Mouse (Mus musculus): ENCODE results near the gene Vps54. TPM values are rescaled to one million over a fixed set of nuclear protein-coding genes. Genes with fewer than 3 reads are reported as not detected.
A peak's percentile ranks its signal among the peaks of the same experiment; 100 is the strongest.

Vps54 gene
- total and polyA plus RNA-seq, 3 experiments, result 20.4 to 37.5 (median 22.9) TPM

DNA sequence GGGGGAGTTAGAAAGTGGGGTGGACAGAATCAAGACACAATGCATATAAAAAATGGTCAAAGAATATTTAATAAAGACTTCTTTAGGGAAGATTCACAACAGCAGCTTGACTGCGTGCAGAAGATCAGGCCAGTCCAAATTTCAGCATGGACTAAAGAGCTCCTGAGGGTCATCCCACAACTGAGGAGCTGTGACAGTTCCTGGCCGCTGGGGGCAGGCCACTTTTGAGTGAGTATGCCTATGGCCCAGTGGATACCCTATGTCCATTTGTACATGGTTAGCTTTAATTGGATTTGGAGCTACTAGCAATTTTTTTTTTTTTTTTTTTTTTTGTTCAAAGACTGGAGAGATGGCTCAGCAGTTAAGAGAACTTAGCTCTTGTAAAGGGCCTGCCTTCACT, 87.7 kb downstream of the Vps54 start:
- dilution Hi-C loops (cut with MboI; ENCODE audit: extremely low pct_ligation_motif_present, extremely low pct_unique_long_range_greater_than_20kb, low sequenced_read_pairs), result no loop called here
- TF ChIP-seq ZMIZ1 (IDR thresholded peaks at IDR 0.05; ENCODE audit: low read depth, low read length), result no peak
- TF ChIP-seq CTCF (conservative IDR thresholded peaks at IDR 0.05 in 1 of 2, IDR thresholded peaks at IDR 0.05 in 1 of 2; ENCODE audit: low read depth in 2 of 2, low read length in 2 of 2), result peak in 1 of 2 experiments; percentile 55; a peak in 2 of 4 replicates
- TF ChIP-seq RAD21 (IDR thresholded peaks at IDR 0.05; ENCODE audit: low read depth, low read length), result peak; percentile 17

GRCm38 (mm10) chr11:21327486-21327885, 88.4 kb downstream of the Vps54 start:
- dilution Hi-C loops (cut with MboI; ENCODE audit: extremely low pct_ligation_motif_present, extremely low pct_unique_long_range_greater_than_20kb, low sequenced_read_pairs), result no loop called here
- H3K4me1 ChIP-seq (ENCODE audit: control insufficient read depth in 1 of 2, insufficient read depth in 2 of 2), result no peaks in the 10 kb centered on the region; a peak in 1 of 4 replicates
- H3K9me3 ChIP-seq (replicated peaks; ENCODE audit: low read length), result no peaks in the 10 kb centered on the region
- no peak overlapping the region for H3K4me2 ChIP-seq (ENCODE audit: insufficient read depth, low read depth, poor library complexity, severe bottlenecking)
- H3K4me3 ChIP-seq (replicated peaks in 1 of 3; ENCODE audit: low read depth in 2 of 3, low read length in 2 of 3, poor library complexity in 1 of 3), result no peak overlapping the region
- H3K9ac ChIP-seq (ENCODE audit: insufficient read depth, low read depth), result no peak overlapping the region
- H3K79me2 ChIP-seq (replicated peaks; ENCODE audit: control insufficient read depth, extremely low read depth, insufficient read depth, poor library complexity, severe bottlenecking), result no peaks in the 10 kb centered on the region
- H3K27me3 ChIP-seq (replicated peaks), result no peaks in the 10 kb centered on the region
- H3K36me3 ChIP-seq (replicated peaks in 1 of 2; ENCODE audit: control insufficient read depth in 1 of 2, insufficient read depth in 1 of 2, low read length in 1 of 2), result peaks cover 28 to 66% of the 10 kb centered on the region in 2 experiments
- H3K27ac ChIP-seq (ENCODE audit: insufficient read depth, low read depth), result no peak overlapping the region
- in situ Hi-C loops (cut with MboI; ENCODE audit: low pct_ligation_motif_present, low pct_unique_long_range_greater_than_20kb, low sequenced_read_pairs), result no loop called here
- TF ChIP-seq EP300 (IDR thresholded peaks at IDR 0.05; ENCODE audit: low read length) (no peak), TBP (conservative IDR thresholded peaks at IDR 0.05; ENCODE audit: low read depth, low read length) (no peak), MEF2A (IDR thresholded peaks at IDR 0.05; ENCODE audit: borderline replicate concordance, low read depth, low read length) (no peak)
- no peak for DNase-seq (ENCODE audit: extremely low read depth)

More for the DNA sequence above, 87.7 kb downstream of the Vps54 start:
- Histone ChIP-seq H3K9ac (ENCODE audit: insufficient read depth, low read depth) (no peak overlapping the region), H3K27me3 (replicated peaks) (no peaks in the 10 kb centered on the region), H3K4me1 (ENCODE audit: control insufficient read depth in 1 of 2, insufficient read depth in 2 of 2) (no peaks in the 10 kb centered on the region), H3K4me2 (ENCODE audit: insufficient read depth, low read depth, poor library complexity, severe bottlenecking) (no peak overlapping the region), H3K9me3 (replicated peaks; ENCODE audit: low read length) (no peaks in the 10 kb centered on the region), H3K27ac (ENCODE audit: insufficient read depth, low read depth) (no peak overlapping the region), H3K4me3 (replicated peaks in 1 of 3; ENCODE audit: low read depth in 2 of 3, low read length in 2 of 3, poor library complexity in 1 of 3) (no peak overlapping the region), H3K79me2 (replicated peaks; ENCODE audit: control insufficient read depth, extremely low read depth, insufficient read depth, poor library complexity, severe bottlenecking) (no peaks in the 10 kb centered on the region), H3K36me3 (replicated peaks in 1 of 2; ENCODE audit: control insufficient read depth in 1 of 2, insufficient read depth in 1 of 2, low read length in 1 of 2) (peaks cover 33 to 70% of the 10 kb centered on the region in 2 experiments)
- peak; percentile 13 for DNase-seq (ENCODE audit: extremely low read depth)
- in situ Hi-C loops (cut with MboI; ENCODE audit: low pct_ligation_motif_present, low pct_unique_long_range_greater_than_20kb, low sequenced_read_pairs), result no loop called here

GRCm38 (mm10) chr11:21328141-21328540, 89.1 kb downstream of the Vps54 start:
- H3K27ac ChIP-seq (ENCODE audit: insufficient read depth, low read depth), result no peak overlapping the region
- in situ Hi-C loops (cut with MboI; ENCODE audit: low pct_ligation_motif_present, low pct_unique_long_range_greater_than_20kb, low sequenced_read_pairs), result no loop called here
- H3K9ac ChIP-seq (ENCODE audit: insufficient read depth, low read depth), result no peak overlapping the region
- no peaks in the 10 kb centered on the region for H3K9me3 ChIP-seq (replicated peaks; ENCODE audit: low read length)
- dilution Hi-C loops (cut with MboI; ENCODE audit: extremely low pct_ligation_motif_present, extremely low pct_unique_long_range_greater_than_20kb, low sequenced_read_pairs), result no loop called here
- DNase-seq (ENCODE audit: extremely low read depth), result no peak
- no peaks in the 10 kb centered on the region for H3K79me2 ChIP-seq (replicated peaks; ENCODE audit: control insufficient read depth, extremely low read depth, insufficient read depth, poor library complexity, severe bottlenecking)
- peaks cover 27 to 64% of the 10 kb centered on the region in 2 experiments for H3K36me3 ChIP-seq (replicated peaks in 1 of 2; ENCODE audit: control insufficient read depth in 1 of 2, insufficient read depth in 1 of 2, low read length in 1 of 2)
- H3K27me3 ChIP-seq (replicated peaks), result no peaks in the 10 kb centered on the region
- no peak for TF ChIP-seq NRF1 (IDR thresholded peaks at IDR 0.05; ENCODE audit: low read depth, low read length)
- TF ChIP-seq CHD1 (IDR thresholded peaks at IDR 0.05; ENCODE audit: low read depth, low read length), result no peak
- TF ChIP-seq MXI1 (IDR thresholded peaks at IDR 0.05; ENCODE audit: low read depth, low read length), result no peak
- TF ChIP-seq SIN3A (IDR thresholded peaks at IDR 0.05; ENCODE audit: low read length), result no peak
- TF ChIP-seq MYC (IDR thresholded peaks at IDR 0.05; ENCODE audit: low read depth, low read length), result no peak
- no peak for TF ChIP-seq POLR2A (IDR thresholded peaks at IDR 0.05; ENCODE audit: low read depth, low read length)
- TF ChIP-seq CHD2 (IDR thresholded peaks at IDR 0.05; ENCODE audit: low read length), result no peak
- no peak for TF ChIP-seq EP300 (IDR thresholded peaks at IDR 0.05; ENCODE audit: low read length)
- no peak for TF ChIP-seq ZMIZ1 (IDR thresholded peaks at IDR 0.05; ENCODE audit: low read depth, low read length)
- TF ChIP-seq JUN (IDR thresholded peaks at IDR 0.05; ENCODE audit: insufficient read depth, low read depth, low read length), result no peak
- no peak for TF ChIP-seq RAD21 (IDR thresholded peaks at IDR 0.05; ENCODE audit: low read depth, low read length)
- no peak for TF ChIP-seq MAZ (IDR thresholded peaks at IDR 0.05; ENCODE audit: low read depth, low read length)
- TF ChIP-seq UBTF (IDR thresholded peaks at IDR 0.05; ENCODE audit: low read depth, low read length), result no peak
- no peak for TF ChIP-seq ZC3H11A (IDR thresholded peaks at IDR 0.05; ENCODE audit: low read depth, low read length)
- TF ChIP-seq RCOR1 (conservative IDR thresholded peaks at IDR 0.05; ENCODE audit: low read depth, low read length), result no peak
- TF ChIP-seq TBP (conservative IDR thresholded peaks at IDR 0.05; ENCODE audit: low read depth, low read length), result no peak
- no peak for TF ChIP-seq ZKSCAN1 (IDR thresholded peaks at IDR 0.05; ENCODE audit: borderline replicate concordance, low read depth, low read length)
- TF ChIP-seq MEF2A (IDR thresholded peaks at IDR 0.05; ENCODE audit: borderline replicate concordance, low read depth, low read length), result no peak
- no peak for TF ChIP-seq NELFE (IDR thresholded peaks at IDR 0.05; ENCODE audit: low read depth, low read length)
- no peak overlapping the region for H3K4me3 ChIP-seq (replicated peaks in 1 of 3; ENCODE audit: low read depth in 2 of 3, low read length in 2 of 3, poor library complexity in 1 of 3)
- no peak overlapping the region for H3K4me2 ChIP-seq (ENCODE audit: insufficient read depth, low read depth, poor library complexity, severe bottlenecking)
- peaks cover 2 to 6% of the 10 kb centered on the region in 2 experiments for H3K4me1 ChIP-seq (ENCODE audit: control insufficient read depth in 1 of 2, insufficient read depth in 2 of 2)
